Mouse (Mus musculus): ENCODE results near the gene Gna11.

DNA sequence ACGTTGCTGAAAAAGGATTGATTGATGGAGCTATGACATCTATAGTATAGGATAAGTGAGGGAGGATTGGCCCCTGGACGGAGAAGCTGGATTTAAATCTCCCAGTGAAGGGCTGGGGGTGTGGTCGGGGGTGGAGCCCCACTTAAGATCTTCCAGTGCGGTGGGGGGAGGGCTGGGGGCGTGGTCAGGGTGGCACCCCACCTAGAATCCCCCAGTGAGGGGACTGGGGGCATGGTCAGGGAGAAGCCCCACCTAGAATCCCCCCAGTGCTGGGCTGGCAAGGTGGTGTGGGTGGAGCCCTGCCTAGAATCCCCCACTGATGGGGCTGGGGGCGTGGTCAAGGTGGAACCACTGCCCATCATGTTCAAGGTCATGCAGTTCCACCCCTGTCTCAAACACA is 37.9 kb downstream of the Gna11 start:
- no peak for TF ChIP-seq CTCF (IDR thresholded peaks at IDR 0.05; ENCODE audit: low read depth, low read length)
- no peak for TF ChIP-seq POLR2A (IDR thresholded peaks at IDR 0.05; ENCODE audit: insufficient read depth, low read length)
